Comparison of ENCODE assay signal across 7 mouse cellular contexts in genomic region chr5:134688086-134688717, GRCm38 (mm10). TPM values are rescaled to one million over a fixed set of nuclear protein-coding genes. Genes with fewer than 3 reads are reported as not detected.
DNase-seq lines count a peak whose midpoint lies in the region; ATAC-seq and TF ChIP-seq lines count a peak whose summit lies in the region.

Limk1 (minus strand) TSS chr5:134688598.

- no peak for ATAC-seq in lung, postnatal 0 days
- ATAC-seq in common myeloid progenitor, adult 5-6 weeks (replicated peaks; ENCODE audit: low read depth, poor library complexity, severe bottlenecking) = no peak
- peak; percentile 2; the same call in 1 of the 2 replicates for ATAC-seq in limb, embryonic 14.5 days (ENCODE audit: low FRiP score, low read depth)
- ATAC-seq in inflammation-experienced regulatory T-cells, adult 6 months = no peak

- 0 out of 2 replicates have a peak, but pooled peaks have one; percentile 11 for TF ChIP-seq POLR2A in limb, embryonic 14.5 days (IDR thresholded peaks at IDR 0.05; ENCODE audit: borderline replicate concordance, extremely low read depth, insufficient read depth, insufficient read length)

- H3K4me1 ChIP-seq in lung, postnatal 0 days (ENCODE audit: insufficient read depth, low read depth, low read length) = peaks cover 4% of the 10 kb centered on the region; the same call in 1 of the 2 replicates
- H3K4me1 ChIP-seq in limb, embryonic 14.5 days (ENCODE audit: control insufficient read depth, insufficient read depth, low read length) = peaks cover 6% of the 10 kb centered on the region; the same call in 1 of the 2 replicates

- H3K27me3 ChIP-seq in lung, postnatal 0 days (replicated peaks; ENCODE audit: insufficient read depth, low read length) = no peaks in the 10 kb centered on the region
- H3K27me3 ChIP-seq in limb, embryonic 14.5 days (ENCODE audit: control insufficient read depth, insufficient read depth, low read length) = no peaks in the 10 kb centered on the region

- WGBS in lung, postnatal 0 days = under 1% methylated on average over 47 of the region's 69 CpGs
- WGBS in limb, embryonic 14.5 days = 2% methylated on average over 19 of the region's 69 CpGs

- peak within 1 kb of the TSS; percentile 76 for H3K4me3 ChIP-seq in lung, postnatal 0 days (ENCODE audit: low read depth, low read length)
- H3K4me3 ChIP-seq in limb, embryonic 14.5 days (replicated peaks; ENCODE audit: low read length) = peak within 1 kb of the TSS; percentile 88

- H3K4me2 ChIP-seq in lung, postnatal 0 days (replicated peaks; ENCODE audit: low read depth, low read length) = peak within 1 kb of the TSS; percentile 89
- peak within 1 kb of the TSS; percentile 88 for H3K4me2 ChIP-seq in limb, embryonic 14.5 days (replicated peaks; ENCODE audit: low read depth, low read length, severe bottlenecking)

- no peak for TF ChIP-seq EP300 in lung, postnatal 0 days (IDR thresholded peaks at IDR 0.05)

- no peaks in the 10 kb centered on the region for H3K9me3 ChIP-seq in lung, postnatal 0 days (ENCODE audit: low read length)
- no peaks in the 10 kb centered on the region for H3K9me3 ChIP-seq in limb, embryonic 14.5 days (ENCODE audit: control insufficient read depth, low read length)

- H3K9ac ChIP-seq in lung, postnatal 0 days (replicated peaks; ENCODE audit: low read depth) = peak within 1 kb of the TSS; percentile 58
- H3K9ac ChIP-seq in limb, embryonic 14.5 days (ENCODE audit: low read depth, low read length, severe bottlenecking) = peak within 1 kb of the TSS; percentile 74

- no peak for DNase-seq in lung, postnatal 0 days (ENCODE audit: low spot score)
- DNase-seq in lung, postnatal 4 days = no peak
- DNase-seq in heart, postnatal 25 days (ENCODE audit: low spot score) = peak; percentile 19
- DNase-seq in limb, embryonic 14.5 days (ENCODE audit: low spot score) = no peak
- peak; percentile 78 for DNase-seq in testis, postnatal 14 days (ENCODE audit: low spot score)

- TF ChIP-seq CTCF in lung, postnatal 0 days (IDR thresholded peaks at IDR 0.05) = no peak

- intact Hi-C loops in heart, postnatal 25 days (cut with DNase I) = loop anchor here (5.0 kb wide), 1 partner anchor 46 kb away; no protein-coding TSS in a partner anchor

- peak within 1 kb of the TSS; percentile 59 for H3K27ac ChIP-seq in lung, postnatal 0 days (ENCODE audit: low read length)
- peak within 1 kb of the TSS; percentile 68 for H3K27ac ChIP-seq in limb, embryonic 14.5 days (replicated peaks; ENCODE audit: low read depth, low read length)

- H3K36me3 ChIP-seq in lung, postnatal 0 days (ENCODE audit: insufficient read depth, low read length) = no peaks in the 10 kb centered on the region
- H3K36me3 ChIP-seq in limb, embryonic 14.5 days (ENCODE audit: control insufficient read depth, insufficient read depth, low read length) = peaks cover 14% of the 10 kb centered on the region; the same call in 1 of the 2 replicates

RNA-seq across cellular contexts. Expression of gene Limk1, which starts in this region (rescaled TPM):
- polyA plus RNA-seq in lung, postnatal 0 days (2015; fragmentation: Nextera tagmentation; extraction: Ambion mirVana) = 7.2 and 10.2 TPM in 2 replicates
- 12.6 and 15.1 TPM in 2 replicates for total RNA-seq in common myeloid progenitor, adult 5-6 weeks (2017)
- total RNA-seq in heart, postnatal 25 days (2021) = 1 to 10 TPM; 4.7 to 5.0 TPM
- polyA plus RNA-seq in limb, embryonic 14.5 days (2012; rRNA removed) = 31.9 and 40.2 TPM in 2 replicates
- polyA plus RNA-seq in limb, embryonic 14.5 days (2014; fragmentation: Nextera tagmentation; extraction: Ambion mirVana) = 8.6 and 9.3 TPM in 2 replicates
- 1 to 10 TPM; 4.4 to 8.4 (median 7.1) TPM for polyA plus RNA-seq in inflammation-experienced regulatory T-cells, adult 6 months (2017; shearing (Covaris generic))

Comparison
In these comparisons a context has a peak if more than half of its experiments do, and no peak if none do; other contexts are left out.
1. DNase-seq: peak in heart, postnatal 25 days (single experiment) and testis, postnatal 14 days (single experiment); none in lung, postnatal 0 days (single experiment), lung, postnatal 4 days (0 of 2) and limb, embryonic 14.5 days (single experiment).